Mouse (Mus musculus): ENCODE results near the gene Shisal2a. TPM values are rescaled to one million over a fixed set of nuclear protein-coding genes. Genes with fewer than 3 reads are reported as not detected.

Shisal2a gene
- polyA plus RNA-seq, 1 experiment from 2014 or later = 2.7 TPM

- H3K4me2 ChIP-seq (ENCODE audit: low read length) = peak overlapping the region; percentile 82
Measured at GRCm38 (mm10) chr4:108406138-108406860, 23.1 kb upstream of the Shisal2a start.

GRCm38 (mm10) chr4:108405766-108406137, 22.6 kb upstream of the Shisal2a start:
- 0 out of 2 replicates have a peak, but pooled peaks have one; percentile 32 for ATAC-seq
- peaks cover 17% of the 10 kb centered on the region for H3K4me1 ChIP-seq (replicated peaks; ENCODE audit: control insufficient read depth, insufficient read depth, low read length)
- H3K4me3 ChIP-seq (replicated peaks; ENCODE audit: low read length) = peak overlapping the region; percentile 54
- no peaks in the 10 kb centered on the region for H3K27me3 ChIP-seq (replicated peaks; ENCODE audit: control insufficient read depth, insufficient read depth, low read length)
- no peaks in the 10 kb centered on the region for H3K9me3 ChIP-seq (ENCODE audit: control insufficient read depth, low read length)
- WGBS = 82% methylated on average over 3 of the region's 3 CpGs
- H3K27ac ChIP-seq (ENCODE audit: low read length) = no peak overlapping the region
- H3K9ac ChIP-seq (replicated peaks; ENCODE audit: low read depth, low read length) = peak overlapping the region; percentile 73
- peak overlapping the region; percentile 82 for H3K4me2 ChIP-seq (ENCODE audit: low read length)
- no peaks in the 10 kb centered on the region for H3K36me3 ChIP-seq (ENCODE audit: control insufficient read depth, insufficient read depth)

More at GRCm38 (mm10) chr4:108406138-108406860, 23.1 kb upstream of the Shisal2a start:
- Histone ChIP-seq H3K9me3 (ENCODE audit: control insufficient read depth, low read length) (no peaks in the 10 kb centered on the region), H3K9ac (replicated peaks; ENCODE audit: low read depth, low read length) (peak overlapping the region; percentile 73), H3K27me3 (replicated peaks; ENCODE audit: control insufficient read depth, insufficient read depth, low read length) (no peaks in the 10 kb centered on the region), H3K36me3 (ENCODE audit: control insufficient read depth, insufficient read depth) (no peaks in the 10 kb centered on the region), H3K4me1 (replicated peaks; ENCODE audit: control insufficient read depth, insufficient read depth, low read length) (peaks cover 17% of the 10 kb centered on the region), H3K4me3 (replicated peaks; ENCODE audit: low read length) (peak overlapping the region; percentile 54), H3K27ac (ENCODE audit: low read length) (no peak overlapping the region)
- peak; percentile 82 for ATAC-seq
- WGBS = 4% methylated on average over 48 of the region's 52 CpGs

- Histone ChIP-seq H3K27ac (ENCODE audit: low read length) (no peak overlapping the region), H3K27me3 (replicated peaks; ENCODE audit: control insufficient read depth, insufficient read depth, low read length) (no peaks in the 10 kb centered on the region), H3K36me3 (ENCODE audit: control insufficient read depth, insufficient read depth) (no peaks in the 10 kb centered on the region), H3K9me3 (ENCODE audit: control insufficient read depth, low read length) (no peaks in the 10 kb centered on the region), H3K4me2 (ENCODE audit: low read length) (no peak overlapping the region), H3K9ac (replicated peaks; ENCODE audit: low read depth, low read length) (no peak overlapping the region), H3K4me1 (replicated peaks; ENCODE audit: control insufficient read depth, insufficient read depth, low read length) (peaks cover 17% of the 10 kb centered on the region), H3K4me3 (replicated peaks; ENCODE audit: low read length) (no peak overlapping the region)
- no peak for ATAC-seq
- 84% methylated on average over 8 of the region's 8 CpGs for WGBS
Measured at GRCm38 (mm10) chr4:108403861-108404635, 20.9 kb upstream of the Shisal2a start.

- H3K27me3 ChIP-seq (replicated peaks; ENCODE audit: control insufficient read depth, insufficient read depth, low read length) = no peaks in the 10 kb centered on the region
- no peak for ATAC-seq
- no peaks in the 10 kb centered on the region for H3K4me1 ChIP-seq (replicated peaks; ENCODE audit: control insufficient read depth, insufficient read depth, low read length)
- no peak overlapping the region for H3K27ac ChIP-seq (ENCODE audit: low read length)
- H3K4me2 ChIP-seq (ENCODE audit: low read length) = no peak overlapping the region
- no peaks in the 10 kb centered on the region for H3K36me3 ChIP-seq (ENCODE audit: control insufficient read depth, insufficient read depth)
- no peak overlapping the region for H3K4me3 ChIP-seq (replicated peaks; ENCODE audit: low read length)
- WGBS = 92% methylated on average over 10 of the region's 10 CpGs
- H3K9ac ChIP-seq (replicated peaks; ENCODE audit: low read depth, low read length) = no peak overlapping the region
- H3K9me3 ChIP-seq (ENCODE audit: control insufficient read depth, low read length) = no peaks in the 10 kb centered on the region
Measured at GRCm38 (mm10) chr4:108400395-108400794, 17.2 kb upstream of the Shisal2a start.

- Histone ChIP-seq H3K4me1 (replicated peaks; ENCODE audit: control insufficient read depth, insufficient read depth, low read length) (no peaks in the 10 kb centered on the region), H3K4me3 (replicated peaks; ENCODE audit: low read length) (no peak overlapping the region), H3K27ac (ENCODE audit: low read length) (no peak overlapping the region), H3K36me3 (ENCODE audit: control insufficient read depth, insufficient read depth) (no peaks in the 10 kb centered on the region), H3K9ac (replicated peaks; ENCODE audit: low read depth, low read length) (no peak overlapping the region), H3K4me2 (ENCODE audit: low read length) (no peak overlapping the region), H3K27me3 (replicated peaks; ENCODE audit: control insufficient read depth, insufficient read depth, low read length) (no peaks in the 10 kb centered on the region), H3K9me3 (ENCODE audit: control insufficient read depth, low read length) (no peaks in the 10 kb centered on the region)
- no peak for ATAC-seq
Measured at GRCm38 (mm10) chr4:108394236-108394635, 11.1 kb upstream of the Shisal2a start.

GRCm38 (mm10) chr4:108392558-108392957, 9.4 kb upstream of the Shisal2a start:
- no peak for ATAC-seq
- 89% methylated on average over 2 of the region's 2 CpGs for WGBS

GRCm38 (mm10) chr4:108391124-108391523, 8.0 kb upstream of the Shisal2a start:
- Histone ChIP-seq H3K9ac (replicated peaks; ENCODE audit: low read depth, low read length) (no peak overlapping the region), H3K36me3 (ENCODE audit: control insufficient read depth, insufficient read depth) (no peaks in the 10 kb centered on the region), H3K4me2 (ENCODE audit: low read length) (no peak overlapping the region), H3K9me3 (ENCODE audit: control insufficient read depth, low read length) (no peaks in the 10 kb centered on the region), H3K4me3 (replicated peaks; ENCODE audit: low read length) (no peak overlapping the region), H3K4me1 (replicated peaks; ENCODE audit: control insufficient read depth, insufficient read depth, low read length) (peaks cover 14% of the 10 kb centered on the region), H3K27ac (ENCODE audit: low read length) (no peak overlapping the region), H3K27me3 (replicated peaks; ENCODE audit: control insufficient read depth, insufficient read depth, low read length) (no peaks in the 10 kb centered on the region)
- no peak for ATAC-seq
- WGBS = 79% methylated on average over 5 of the region's 5 CpGs

More at GRCm38 (mm10) chr4:108392558-108392957, 9.4 kb upstream of the Shisal2a start:
- H3K4me2 ChIP-seq (ENCODE audit: low read length) = no peak overlapping the region
- no peak overlapping the region for H3K9ac ChIP-seq (replicated peaks; ENCODE audit: low read depth, low read length)
- H3K9me3 ChIP-seq (ENCODE audit: control insufficient read depth, low read length) = no peaks in the 10 kb centered on the region
- no peaks in the 10 kb centered on the region for H3K36me3 ChIP-seq (ENCODE audit: control insufficient read depth, insufficient read depth)
- no peak overlapping the region for H3K27ac ChIP-seq (ENCODE audit: low read length)
- no peak overlapping the region for H3K4me3 ChIP-seq (replicated peaks; ENCODE audit: low read length)
- H3K4me1 ChIP-seq (replicated peaks; ENCODE audit: control insufficient read depth, insufficient read depth, low read length) = peaks cover 7% of the 10 kb centered on the region
- no peaks in the 10 kb centered on the region for H3K27me3 ChIP-seq (replicated peaks; ENCODE audit: control insufficient read depth, insufficient read depth, low read length)

GRCm38 (mm10) chr4:108388741-108389140, 5.6 kb upstream of the Shisal2a start:
- H3K4me2 ChIP-seq (ENCODE audit: low read length) = no peak overlapping the region
- H3K27me3 ChIP-seq (replicated peaks; ENCODE audit: control insufficient read depth, insufficient read depth, low read length) = peaks cover 10% of the 10 kb centered on the region
- no peak overlapping the region for H3K4me3 ChIP-seq (replicated peaks; ENCODE audit: low read length)
- H3K27ac ChIP-seq (ENCODE audit: low read length) = no peak overlapping the region
- WGBS = 53% methylated on average over 3 of the region's 3 CpGs
- H3K4me1 ChIP-seq (replicated peaks; ENCODE audit: control insufficient read depth, insufficient read depth, low read length) = peaks cover 14% of the 10 kb centered on the region
- H3K36me3 ChIP-seq (ENCODE audit: control insufficient read depth, insufficient read depth) = no peaks in the 10 kb centered on the region
- no peak overlapping the region for H3K9ac ChIP-seq (replicated peaks; ENCODE audit: low read depth, low read length)
- no peak for ATAC-seq
- H3K9me3 ChIP-seq (ENCODE audit: control insufficient read depth, low read length) = no peaks in the 10 kb centered on the region

GRCm38 (mm10) chr4:108387681-108388253, 4.6 kb upstream of the Shisal2a start:
- ATAC-seq = peak; percentile 63
- peak overlapping the region; percentile 76 for H3K27ac ChIP-seq (ENCODE audit: low read length)
- H3K9ac ChIP-seq (replicated peaks; ENCODE audit: low read depth, low read length) = peak overlapping the region; percentile 76
- peak overlapping the region; percentile 44 for H3K4me3 ChIP-seq (replicated peaks; ENCODE audit: low read length)
- peaks cover 17% of the 10 kb centered on the region for H3K4me1 ChIP-seq (replicated peaks; ENCODE audit: control insufficient read depth, insufficient read depth, low read length)
- WGBS = 2% methylated on average over 18 of the region's 18 CpGs
- H3K36me3 ChIP-seq (ENCODE audit: control insufficient read depth, insufficient read depth) = no peaks in the 10 kb centered on the region
- no peaks in the 10 kb centered on the region for H3K9me3 ChIP-seq (ENCODE audit: control insufficient read depth, low read length)
- H3K4me2 ChIP-seq (ENCODE audit: low read length) = peak overlapping the region; percentile 79
- peaks cover 10% of the 10 kb centered on the region for H3K27me3 ChIP-seq (replicated peaks; ENCODE audit: control insufficient read depth, insufficient read depth, low read length)
